In genomic region chr4:151305761-151306160, GRCm38 (mm10) we compare ENCODE assay signal across 20 mouse cellular contexts.
A peak's percentile ranks its signal among the peaks of the same experiment; 100 is the strongest.
DNase-seq lines count a peak whose midpoint lies in the region; ATAC-seq and TF ChIP-seq lines count a peak whose summit lies in the region.
"Had no signal": no experiment of that assay in that cellular context is flagged by ENCODE, and none has a peak within 500 bp of the region (broad histone marks: within the 10 kb centered on the region; RNA-seq: fewer than 3 reads in every experiment).

No protein-coding gene starts in this region.

- no peak for TF ChIP-seq POLR2A in cerebellum, adult 2 months (IDR thresholded peaks at IDR 0.05; ENCODE audit: borderline replicate concordance, insufficient read depth, low read length)

- H3K36me3 ChIP-seq in hindbrain, embryonic 12.5 days, result no peaks in the 10 kb centered on the region
- H3K36me3 ChIP-seq in hindbrain, embryonic 16.5 days (ENCODE audit: control insufficient read depth, insufficient read depth, low read length), result no peaks in the 10 kb centered on the region
- no peaks in the 10 kb centered on the region for H3K36me3 ChIP-seq in neural tube, embryonic 14.5 days (ENCODE audit: control insufficient read depth, insufficient read depth, low read length)
- H3K36me3 ChIP-seq: embryonic facial prominence, embryonic 15.5 days; forebrain, embryonic 10.5 days; G1E; heart, embryonic 12.5 days; intestine, embryonic 15.5 days had no signal

- H3K9me3 ChIP-seq in hindbrain, embryonic 12.5 days (replicated peaks), result no peaks in the 10 kb centered on the region
- no peaks in the 10 kb centered on the region for H3K9me3 ChIP-seq in hindbrain, embryonic 16.5 days (ENCODE audit: control insufficient read depth, low read length)
- no peaks in the 10 kb centered on the region for H3K9me3 ChIP-seq in neural tube, embryonic 14.5 days (ENCODE audit: control insufficient read depth, low read length)
- H3K9me3 ChIP-seq: embryonic facial prominence, embryonic 15.5 days; forebrain, embryonic 10.5 days; heart, embryonic 12.5 days; intestine, embryonic 15.5 days had no signal

- WGBS in cerebellum, adult 2 months, result 46% methylated on average over 6 of the region's 6 CpGs
- WGBS in hindbrain, embryonic 12.5 days, result 85% methylated on average over 6 of the region's 6 CpGs
- 83% methylated on average over 6 of the region's 6 CpGs for WGBS in hindbrain, embryonic 16.5 days
- 85% methylated on average over 6 of the region's 6 CpGs for WGBS in neural tube, embryonic 14.5 days

- H3K27ac ChIP-seq in cerebellum, adult 2 months (ENCODE audit: insufficient read depth, low read length), result 0 out of 2 replicates have a peak overlapping the region, but pooled peaks have one; percentile 6
- H3K27ac ChIP-seq in hindbrain, embryonic 12.5 days, result 0 out of 2 replicates have a peak overlapping the region, but pooled peaks have one; percentile 42
- no peak overlapping the region for H3K27ac ChIP-seq in hindbrain, embryonic 16.5 days (ENCODE audit: low read depth, low read length)
- no peak overlapping the region; the same call in 1 of the 2 replicates for H3K27ac ChIP-seq in left cerebral cortex, adult 2 months
- H3K27ac ChIP-seq in neural tube, embryonic 14.5 days (ENCODE audit: low read depth, low read length), result peak overlapping the region; percentile 3; the same call in 1 of the 2 replicates
- H3K27ac ChIP-seq: embryonic facial prominence, embryonic 15.5 days; forebrain, embryonic 10.5 days; gastrocnemius, adult 2 months; intestine, embryonic 15.5 days had no signal

- H3K27me3 ChIP-seq in cerebellum, adult 2 months (ENCODE audit: control insufficient read depth, insufficient read depth, low read length), result no peaks in the 10 kb centered on the region
- peaks cover 5% of the 10 kb centered on the region for H3K27me3 ChIP-seq in hindbrain, embryonic 12.5 days
- H3K27me3 ChIP-seq in hindbrain, embryonic 16.5 days (replicated peaks; ENCODE audit: control insufficient read depth, insufficient read depth, low read length), result no peaks in the 10 kb centered on the region
- no peaks in the 10 kb centered on the region for H3K27me3 ChIP-seq in neural tube, embryonic 14.5 days (ENCODE audit: control insufficient read depth, insufficient read depth, low read length)
- H3K27me3 ChIP-seq: embryonic facial prominence, embryonic 15.5 days; intestine, embryonic 15.5 days had no signal

- no peak overlapping the region for H3K4me3 ChIP-seq in cerebellum, adult 2 months (replicated peaks; ENCODE audit: insufficient read depth, low read depth, low read length)
- H3K4me3 ChIP-seq in hindbrain, embryonic 12.5 days, result no peak overlapping the region
- no peak overlapping the region for H3K4me3 ChIP-seq in hindbrain, embryonic 16.5 days (ENCODE audit: low read length)
- H3K4me3 ChIP-seq in left cerebral cortex, adult 2 months, result no peak overlapping the region
- H3K4me3 ChIP-seq in neural tube, embryonic 14.5 days (ENCODE audit: low read depth, low read length), result no peak overlapping the region
- H3K4me3 ChIP-seq: embryonic facial prominence, embryonic 15.5 days; erythroblast, embryonic 14.5 days; forebrain, embryonic 10.5 days; gastrocnemius, adult 2 months; heart, embryonic 12.5 days; intestine, embryonic 15.5 days had no signal

- intact Hi-C loops in left cerebral cortex, postnatal 4 days (cut with DNase I), result no loop called here
- intact Hi-C loops in left cerebral cortex, adult 2 months (cut with DNase I), result no loop called here

- no peak overlapping the region for H3K9ac ChIP-seq in hindbrain, embryonic 12.5 days
- no peak overlapping the region for H3K9ac ChIP-seq in hindbrain, embryonic 16.5 days (ENCODE audit: low read depth, low read length)
- H3K9ac ChIP-seq in neural tube, embryonic 14.5 days (replicated peaks; ENCODE audit: low read depth, low read length), result no peak overlapping the region
- H3K9ac ChIP-seq: embryonic facial prominence, embryonic 15.5 days; heart, embryonic 12.5 days; intestine, embryonic 15.5 days had no signal

- no peak overlapping the region for H3K4me2 ChIP-seq in hindbrain, embryonic 12.5 days (replicated peaks)
- no peak overlapping the region for H3K4me2 ChIP-seq in hindbrain, embryonic 16.5 days (ENCODE audit: low read length)
- H3K4me2 ChIP-seq in neural tube, embryonic 14.5 days (ENCODE audit: low read depth, low read length), result no peak overlapping the region
- H3K4me2 ChIP-seq: embryonic facial prominence, embryonic 15.5 days; heart, embryonic 12.5 days; intestine, embryonic 15.5 days had no signal

- no peak for TF ChIP-seq CTCF in cerebellum, adult 2 months (IDR thresholded peaks at IDR 0.05; ENCODE audit: borderline replicate concordance, insufficient read depth, low read depth, low read length)
- no peak for TF ChIP-seq CTCF in left cerebral cortex, adult 2 months (IDR thresholded peaks at IDR 0.05)

- peaks cover 61% of the 10 kb centered on the region for H3K4me1 ChIP-seq in cerebellum, adult 2 months (ENCODE audit: control insufficient read depth, insufficient read depth, low read length)
- H3K4me1 ChIP-seq in hindbrain, embryonic 12.5 days, result peaks cover 29% of the 10 kb centered on the region
- peaks cover 23% of the 10 kb centered on the region for H3K4me1 ChIP-seq in hindbrain, embryonic 16.5 days (ENCODE audit: control insufficient read depth, insufficient read depth, low read depth, low read length)
- peaks cover 19% of the 10 kb centered on the region for H3K4me1 ChIP-seq in neural tube, embryonic 14.5 days (ENCODE audit: control insufficient read depth, insufficient read depth, low read length)

- DNase-seq in cerebellum, adult 2 months, result peak; percentile 33 to 38
- no peak for DNase-seq in cerebellum, adult 8-10 months
- DNase-seq in left cerebral cortex, postnatal 4 days, result peak; percentile 47
- DNase-seq in left cerebral cortex, adult 2 months (ENCODE audit: extremely low spot score in 1 of 2, low spot score in 2 of 2), result no peak
- DNase-seq: adrenal gland, postnatal 10 days; B cell, adult 2 months; embryo, embryonic 11 days; gastrocnemius, adult 2 months; gastrocnemius, postnatal 25 days had no signal

- no peak for ATAC-seq in hindbrain, embryonic 12.5 days (ENCODE audit: low FRiP score)
- ATAC-seq in hindbrain, embryonic 16.5 days, result no peak
- ATAC-seq in neural tube, embryonic 14.5 days (ENCODE audit: low read depth), result no peak
- ATAC-seq: CD4-positive, CD25-positive, alpha-beta regulatory T cell, adult 4 months; forebrain, embryonic 14.5 days; intestine, embryonic 15.5 days had no signal

Comparison
In these comparisons a context has a peak if more than half of its experiments do, and no peak if none do; other contexts are left out.
1. DNase-seq: peak in cerebellum, adult 2 months (2 of 2) and left cerebral cortex, postnatal 4 days (single experiment); none in cerebellum, adult 8-10 months (single experiment) and left cerebral cortex, adult 2 months (0 of 2).
2. H3K27ac ChIP-seq: peak in cerebellum, adult 2 months (single experiment), hindbrain, embryonic 12.5 days (single experiment) and neural tube, embryonic 14.5 days (single experiment); none in hindbrain, embryonic 16.5 days (single experiment) and left cerebral cortex, adult 2 months (single experiment).